Mouse (Mus musculus): ENCODE measurements at regions not wholly inside any gene's neighbourhood (a gene's known extent, or its start where the extent isn't known, plus 50 kb on each side); places are given as distances from the start of the nearest gene placed in this dataset.

GRCm38 (mm10) chr6:14240331-14240730, 369.0 kb upstream of the 2610001J05Rik start:
- TF ChIP-seq CTCF (IDR thresholded peaks at IDR 0.05; ENCODE audit: low read depth) (no peak), EP300 (optimal IDR thresholded peaks at IDR 0.05) (no peak)

Measured in stomach, postnatal 0 days (tissue).